Mouse (Mus musculus) small intestine, adult 2 months (tissue): ENCODE data around the gene Nfix.
"Not testable (repeated sequence)": the region's sequence is repeated elsewhere in the genome, so short reads cannot be mapped to it uniquely, and the experiment has no call there.

Source experiments
- CTCF ChIP-seq: fragments of 200-500 bp; IDR thresholded peaks from 2 replicates; pipeline ENCODE4 v1.5.1; 2012; ENCODE audit warnings: low read depth, mild to moderate bottlenecking, control low read depth, inconsistent platforms, low read length, moderate library complexity, mixed read lengths; ENCODE audit not compliant: insufficient replicate concordance, insufficient read length; ENCODE audit errors: extremely low read depth
- POLR2A ChIP-seq: fragments of 200-500 bp; IDR thresholded peaks from 2 replicates; pipeline ENCODE4 v1.6.1; 2012; ENCODE audit warnings: low read depth, mild to moderate bottlenecking, control low read depth, inconsistent platforms, low read length, moderate library complexity

DNA sequence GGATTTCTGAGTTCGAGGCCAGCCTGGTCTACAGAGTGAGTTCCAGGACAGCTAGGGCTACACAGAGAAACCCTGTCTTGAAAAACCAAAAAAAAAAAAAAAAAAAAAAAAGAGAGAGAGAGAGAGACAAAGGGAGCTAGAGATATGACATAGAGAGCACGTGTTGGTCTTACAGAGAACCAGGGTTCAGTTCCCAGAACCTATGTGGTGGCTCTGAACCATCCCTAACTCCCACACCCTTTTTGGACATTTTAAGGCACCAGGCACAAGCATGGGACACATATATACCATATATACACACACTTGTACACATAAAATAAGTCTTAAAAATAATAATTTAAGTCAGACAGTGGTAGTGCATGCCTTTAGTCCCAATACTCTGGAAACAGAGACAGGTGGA lies 26.4 kb upstream of the Nfix start:
- TF ChIP-seq POLR2A, CTCF: not testable (repeated sequence)
